Mouse (Mus musculus) small intestine, adult 10 weeks (tissue): ENCODE results near the gene Slc1a2. TPM values are rescaled to one million over a fixed set of nuclear protein-coding genes. Genes with fewer than 3 reads are reported as not detected.

Experiments used
- polyA plus RNA-seq: library from polyadenylated mRNA; stranded (reverse); fragments of 350-450 nt; fragmentation: Illumina TruSeq; extraction: RNeasy Lipid Tissue Mini Kit (QIAGEN cat#74804); gene quantifications from one replicate; pipeline ENCODE4 v1.2.3, GENCODE M21; 2014; ENCODE audit warnings: low replicate concordance

The Slc1a2 gene
- polyA plus RNA-seq, result 0.71 TPM

GRCm38 (mm10) chr2:102658163-102658660 lies at the start of gene Slc1a2:
Gene Slc1a2, plus strand, starts transcription at chr2:102658659.

Other genes with a start within 250 kb of the Slc1a2 start
- 0.22 TPM for gene Fjx1, start 206.2 kb upstream of the Slc1a2 start, polyA plus RNA-seq
- 3.3 TPM for gene Pamr1, start 108.6 kb upstream of the Slc1a2 start, polyA plus RNA-seq
- gene Cd44, start 243.0 kb downstream of the Slc1a2 start, polyA plus RNA-seq, result 29.9 TPM